Mouse (Mus musculus): Measurements from ENCODE around the gene Asb15. TPM values are rescaled to one million over a fixed set of nuclear protein-coding genes. Genes with fewer than 3 reads are reported as not detected.

Gene Asb15
- not detected in 2 replicates for polyA plus RNA-seq (2014; fragmentation: Nextera tagmentation; extraction: Ambion mirVana)

- WGBS = 45% methylated on average over 2 of the region's 2 CpGs
- Histone ChIP-seq H3K4me1 (replicated peaks; ENCODE audit: control insufficient read depth, insufficient read depth, low read length) (no peaks in the 10 kb centered on the region; the same call in 1 of the 2 replicates), H3K36me3 (ENCODE audit: control insufficient read depth, insufficient read depth, low read length) (peaks cover 2% of the 10 kb centered on the region; the same call in 1 of the 2 replicates), H3K27ac (ENCODE audit: low read depth, low read length) (peak within 1 kb of the TSS; percentile 49; the same call in 1 of the 2 replicates), H3K27me3 (replicated peaks; ENCODE audit: control insufficient read depth, insufficient read depth, low read length) (no peaks in the 10 kb centered on the region), H3K9ac (ENCODE audit: low read depth, low read length) (peak within 1 kb of the TSS; percentile 75), H3K4me3 (ENCODE audit: low read depth, low read length) (peak within 1 kb of the TSS; percentile 67), H3K9me3 (ENCODE audit: control insufficient read depth, low read length) (no peaks in the 10 kb centered on the region), H3K4me2 (peak within 1 kb of the TSS; percentile 74)
- ATAC-seq (replicated peaks; ENCODE audit: low FRiP score) (peak; percentile 10; the same call in 1 of the 2 replicates), DNase-seq (ENCODE audit: low spot score) (no peak)
Observed at GRCm38 (mm10) chr6:24528064-24528243, at the start of gene Asb15. Asb15 (plus strand) TSS chr6:24528144.

- no peaks in the 10 kb centered on the region for H3K9me3 ChIP-seq (ENCODE audit: control insufficient read depth, low read length)
- WGBS = 72% methylated on average over 5 of the region's 5 CpGs
- H3K4me2 ChIP-seq = no peak overlapping the region
- no peak overlapping the region for H3K9ac ChIP-seq (ENCODE audit: low read depth, low read length)
- ATAC-seq (replicated peaks; ENCODE audit: low FRiP score) (no peak), DNase-seq (ENCODE audit: low spot score) (no peak)
- no peak overlapping the region for H3K27ac ChIP-seq (ENCODE audit: low read depth, low read length)
- H3K4me3 ChIP-seq (ENCODE audit: low read depth, low read length) = no peak overlapping the region
- H3K36me3 ChIP-seq (ENCODE audit: control insufficient read depth, insufficient read depth, low read length) = no peaks in the 10 kb centered on the region
- H3K4me1 ChIP-seq (replicated peaks; ENCODE audit: control insufficient read depth, insufficient read depth, low read length) = no peaks in the 10 kb centered on the region
- H3K27me3 ChIP-seq (replicated peaks; ENCODE audit: control insufficient read depth, insufficient read depth, low read length) = no peaks in the 10 kb centered on the region
Observed at GRCm38 (mm10) chr6:24486530-24486929, 41.4 kb upstream of the Asb15 start.

GRCm38 (mm10) chr6:24490341-24490740 lies 37.6 kb upstream of the Asb15 start:
- Histone ChIP-seq H3K4me3 (ENCODE audit: low read depth, low read length) (no peak overlapping the region), H3K9me3 (ENCODE audit: control insufficient read depth, low read length) (no peaks in the 10 kb centered on the region), H3K27me3 (replicated peaks; ENCODE audit: control insufficient read depth, insufficient read depth, low read length) (no peaks in the 10 kb centered on the region), H3K4me1 (replicated peaks; ENCODE audit: control insufficient read depth, insufficient read depth, low read length) (no peaks in the 10 kb centered on the region), H3K4me2 (no peak overlapping the region), H3K9ac (ENCODE audit: low read depth, low read length) (no peak overlapping the region), H3K36me3 (ENCODE audit: control insufficient read depth, insufficient read depth, low read length) (no peaks in the 10 kb centered on the region), H3K27ac (ENCODE audit: low read depth, low read length) (no peak overlapping the region)
- WGBS = 4% methylated on average over 1 of the region's 1 CpGs
- ATAC-seq (replicated peaks; ENCODE audit: low FRiP score) (no peak), DNase-seq (ENCODE audit: low spot score) (no peak)

- Histone ChIP-seq H3K27me3 (replicated peaks; ENCODE audit: control insufficient read depth, insufficient read depth, low read length) (no peaks in the 10 kb centered on the region), H3K9ac (ENCODE audit: low read depth, low read length) (no peak overlapping the region), H3K27ac (ENCODE audit: low read depth, low read length) (no peak overlapping the region), H3K9me3 (ENCODE audit: control insufficient read depth, low read length) (no peaks in the 10 kb centered on the region), H3K4me2 (no peak overlapping the region), H3K36me3 (ENCODE audit: control insufficient read depth, insufficient read depth, low read length) (no peaks in the 10 kb centered on the region), H3K4me3 (ENCODE audit: low read depth, low read length) (no peak overlapping the region), H3K4me1 (replicated peaks; ENCODE audit: control insufficient read depth, insufficient read depth, low read length) (no peaks in the 10 kb centered on the region)
- WGBS = 80% methylated on average over 2 of the region's 2 CpGs
- ATAC-seq (replicated peaks; ENCODE audit: low FRiP score) = no peak
- DNase-seq (ENCODE audit: low spot score) = no peak
Observed at GRCm38 (mm10) chr6:24504141-24504540, 23.8 kb upstream of the Asb15 start.

GRCm38 (mm10) chr6:24514552-24515284 lies 13.2 kb upstream of the Asb15 start, which contains the start of gene Iqub:
Iqub (minus strand) TSS chr6:24515067.
- DNase-seq (ENCODE audit: low spot score) (no peak), ATAC-seq (replicated peaks; ENCODE audit: low FRiP score) (peak; percentile 51)
- H3K4me1 ChIP-seq (replicated peaks; ENCODE audit: control insufficient read depth, insufficient read depth, low read length) = no peaks in the 10 kb centered on the region
- no peaks in the 10 kb centered on the region for H3K27me3 ChIP-seq (replicated peaks; ENCODE audit: control insufficient read depth, insufficient read depth, low read length)
- H3K9me3 ChIP-seq (ENCODE audit: control insufficient read depth, low read length) = no peaks in the 10 kb centered on the region
- H3K4me2 ChIP-seq = no peak within 1 kb of the TSS
- H3K36me3 ChIP-seq (ENCODE audit: control insufficient read depth, insufficient read depth, low read length) = no peaks in the 10 kb centered on the region
- H3K27ac ChIP-seq (ENCODE audit: low read depth, low read length) = no peak within 1 kb of the TSS
- WGBS = 23% methylated on average over 13 of the region's 13 CpGs
- H3K9ac ChIP-seq (ENCODE audit: low read depth, low read length) = no peak within 1 kb of the TSS
- no peak within 1 kb of the TSS for H3K4me3 ChIP-seq (ENCODE audit: low read depth, low read length)

- no peak for DNase-seq (ENCODE audit: low spot score)
- Histone ChIP-seq H3K4me1 (replicated peaks; ENCODE audit: control insufficient read depth, insufficient read depth, low read length) (no peaks in the 10 kb centered on the region), H3K9ac (ENCODE audit: low read depth, low read length) (no peak overlapping the region), H3K27me3 (replicated peaks; ENCODE audit: control insufficient read depth, insufficient read depth, low read length) (no peaks in the 10 kb centered on the region), H3K4me3 (ENCODE audit: low read depth, low read length) (no peak overlapping the region), H3K27ac (ENCODE audit: low read depth, low read length) (no peak overlapping the region), H3K4me2 (no peak overlapping the region), H3K36me3 (ENCODE audit: control insufficient read depth, insufficient read depth, low read length) (no peaks in the 10 kb centered on the region), H3K9me3 (ENCODE audit: control insufficient read depth, low read length) (no peaks in the 10 kb centered on the region)
- WGBS = 42% methylated on average over 2 of the region's 2 CpGs
- ATAC-seq (replicated peaks; ENCODE audit: low FRiP score) = no peak
Observed at GRCm38 (mm10) chr6:24516197-24516596, 11.7 kb upstream of the Asb15 start.

GRCm38 (mm10) chr6:24525705-24526104 lies 2.2 kb upstream of the Asb15 start:
- no peaks in the 10 kb centered on the region for H3K9me3 ChIP-seq (ENCODE audit: control insufficient read depth, low read length)
- H3K27me3 ChIP-seq (replicated peaks; ENCODE audit: control insufficient read depth, insufficient read depth, low read length) = no peaks in the 10 kb centered on the region
- ATAC-seq (replicated peaks; ENCODE audit: low FRiP score) = no peak
- no peak overlapping the region for H3K27ac ChIP-seq (ENCODE audit: low read depth, low read length)
- WGBS = 88% methylated on average over 3 of the region's 3 CpGs
- H3K36me3 ChIP-seq (ENCODE audit: control insufficient read depth, insufficient read depth, low read length) = peaks cover 4% of the 10 kb centered on the region; the same call in 1 of the 2 replicates
- no peak for DNase-seq (ENCODE audit: low spot score)
- peak overlapping the region; percentile 74; the same call in 1 of the 2 replicates for H3K4me2 ChIP-seq
- peak overlapping the region; percentile 67; the same call in 1 of the 2 replicates for H3K4me3 ChIP-seq (ENCODE audit: low read depth, low read length)
- H3K9ac ChIP-seq (ENCODE audit: low read depth, low read length) = no peak overlapping the region
- no peaks in the 10 kb centered on the region; the same call in 1 of the 2 replicates for H3K4me1 ChIP-seq (replicated peaks; ENCODE audit: control insufficient read depth, insufficient read depth, low read length)

GRCm38 (mm10) chr6:24527155-24528063 lies 535 bp upstream of the Asb15 start, which contains the start of gene Ndufa5:
Ndufa5 (minus strand) TSS chr6:24528013.
- peak within 1 kb of the TSS; percentile 49; the same call in 1 of the 2 replicates for H3K27ac ChIP-seq (ENCODE audit: low read depth, low read length)
- no peaks in the 10 kb centered on the region for H3K27me3 ChIP-seq (replicated peaks; ENCODE audit: control insufficient read depth, insufficient read depth, low read length)
- under 1% methylated on average over 53 of the region's 53 CpGs for WGBS

More at GRCm38 (mm10) chr6:24527155-24528063, 535 bp upstream of the Asb15 start, which contains the start of gene Ndufa5:
- Histone ChIP-seq H3K4me1 (replicated peaks; ENCODE audit: control insufficient read depth, insufficient read depth, low read length) (no peaks in the 10 kb centered on the region; the same call in 1 of the 2 replicates), H3K4me2 (peak within 1 kb of the TSS; percentile 74), H3K4me3 (ENCODE audit: low read depth, low read length) (peak within 1 kb of the TSS; percentile 67), H3K9me3 (ENCODE audit: control insufficient read depth, low read length) (no peaks in the 10 kb centered on the region), H3K9ac (ENCODE audit: low read depth, low read length) (peak within 1 kb of the TSS; percentile 75), H3K36me3 (ENCODE audit: control insufficient read depth, insufficient read depth, low read length) (peaks cover 4% of the 10 kb centered on the region; the same call in 1 of the 2 replicates)
- peak; percentile 87 for DNase-seq (ENCODE audit: low spot score)
- peak; percentile 97 for ATAC-seq (replicated peaks; ENCODE audit: low FRiP score)

Data from liver, embryonic 11.5 days (tissue).